Mouse (Mus musculus): ENCODE results near the gene Gcdh.

The Gcdh gene

DNA sequence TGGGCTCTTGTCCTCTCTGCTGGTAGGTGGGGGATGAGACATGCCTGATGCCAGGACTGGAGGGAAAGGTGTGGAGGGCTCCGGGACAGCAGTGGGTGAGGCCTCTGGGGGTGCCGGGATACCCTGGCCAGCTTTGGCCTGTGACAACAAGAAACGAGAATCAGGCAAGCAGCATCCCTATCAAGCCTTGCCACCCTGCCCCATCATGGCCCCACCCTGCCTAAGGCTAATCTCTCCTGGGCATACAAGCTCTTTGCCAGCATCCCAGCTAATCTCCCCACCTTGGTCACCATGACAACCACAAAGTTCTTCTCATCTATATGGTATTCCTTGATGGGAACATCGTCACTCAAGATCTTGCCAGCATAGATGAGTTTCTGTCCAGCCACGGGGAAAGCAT lies 55.2 kb downstream of the Gcdh start:
- POLR2A ChIA-PET = interaction anchor here (0.5 to 26.4 kb wide), 19 partner anchors 3 to 208 kb away, joined by 3 to 705 read pairs (median 5); partner anchors contain the start of genes Calr (in 4 of the 4), Dand5 (in 2 of the 4), Farsa (in 2 of the 4) and Syce2 (in 2 of the 4)
- CTCF ChIA-PET = interaction anchor here in 1 of 4 experiments (1.7 kb wide), 1 partner anchor 129 kb away, joined by 5 read pairs; no protein-coding TSS in a partner anchor

DNA sequence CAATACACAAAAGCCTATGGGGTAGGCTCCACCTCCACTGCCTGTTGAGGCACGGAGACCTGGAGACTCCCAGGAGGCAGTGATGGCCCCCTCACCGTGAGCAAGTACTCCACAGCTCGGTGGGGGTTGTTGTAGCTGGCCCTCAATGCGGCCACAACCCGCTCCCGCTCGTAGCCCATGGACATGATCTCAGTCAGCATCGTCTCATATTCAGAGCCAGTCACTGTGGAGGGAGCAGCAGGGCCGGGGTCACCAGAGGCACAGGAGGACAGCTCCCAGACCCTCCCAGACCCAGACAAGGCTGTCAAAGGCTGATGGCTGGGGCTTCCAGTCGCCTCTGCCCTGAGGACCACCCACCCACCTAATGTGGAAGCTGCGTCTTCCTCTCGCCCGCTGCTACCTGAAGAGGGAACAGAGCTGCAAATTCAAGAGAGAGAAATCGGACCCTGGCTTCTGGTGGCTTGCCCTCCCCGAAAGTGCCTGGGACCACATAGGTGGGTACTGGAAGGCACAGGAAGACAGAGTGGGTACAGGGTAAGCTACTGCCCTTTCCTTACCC lies 55.7 kb downstream of the Gcdh start:
- ChIA-PET POLR2A (interaction anchor here (0.5 to 26.4 kb wide), 21 partner anchors 3 to 207 kb away, joined by 3 to 705 read pairs (median 5); partner anchors contain the start of genes Calr (in 4 of the 4), Dand5 (in 2 of the 4), Farsa (in 2 of the 4) and Syce2 (in 2 of the 4)), CTCF (interaction anchor here in 2 of 4 experiments (0.7 to 1.7 kb wide), 4 partner anchors 15 to 129 kb away, joined by 3 to 5 read pairs (median 4); partner anchors contain the start of gene Dand5 (in 2 of the 2))

DNA sequence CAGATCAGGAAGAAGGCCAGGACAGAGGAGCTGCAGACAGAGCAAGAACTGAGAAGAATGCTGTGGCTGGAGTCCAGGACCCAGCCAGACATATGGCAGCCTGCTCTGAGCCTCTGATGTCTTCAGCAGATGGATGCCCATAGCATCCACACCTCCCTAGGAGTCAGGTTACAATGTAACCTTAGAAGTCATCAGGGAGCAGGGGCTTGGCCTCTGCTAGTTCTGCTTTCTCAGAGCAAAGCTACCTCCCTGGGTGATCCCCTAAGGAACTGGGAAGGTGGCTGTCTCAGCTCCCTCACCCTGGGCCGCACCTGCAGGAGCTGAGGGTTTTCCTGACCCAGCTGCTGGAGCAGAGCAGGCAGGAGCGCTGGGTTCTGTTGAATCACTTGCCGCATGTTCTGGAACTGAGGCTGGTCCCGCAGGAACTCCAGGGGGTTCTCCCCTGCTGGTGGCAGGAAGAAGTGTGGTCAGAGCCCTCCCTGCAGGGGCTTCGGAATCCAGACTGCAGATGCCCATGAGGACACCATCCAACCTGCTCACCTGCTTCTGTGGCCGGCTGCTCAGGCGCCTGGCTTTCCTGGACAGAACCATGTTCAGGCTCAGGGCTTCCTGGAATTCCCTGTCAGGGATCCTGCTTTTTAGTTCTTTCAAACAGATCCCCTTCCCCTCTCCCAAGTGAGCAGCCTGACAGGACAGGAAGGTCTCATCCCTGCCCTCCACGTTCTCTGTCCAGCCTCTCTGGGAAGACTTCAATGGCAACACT lies 56.4 kb downstream of the Gcdh start:
- POLR2A ChIA-PET = interaction anchor here in 3 of 4 experiments (0.6 to 26.4 kb wide), 26 partner anchors 4 to 252 kb away, joined by 3 to 705 read pairs (median 5); partner anchors contain the start of genes Calr (in 3 of the 3), Dand5 (in 2 of the 3), Farsa (in 2 of the 3) and Syce2 (in 2 of the 3)
- CTCF ChIA-PET = interaction anchor here (0.6 to 1.6 kb wide), 6 partner anchors 9 to 128 kb away, joined by 3 to 7 read pairs (median 4); partner anchors contain the start of gene Dand5 (in 2 of the 4)

Measured in embryonic stem cell, embryonic (primary cell).